Mouse (Mus musculus) ES-E14 (cell line): ENCODE measurements at regions not wholly inside any gene's neighbourhood (a gene's known extent, or its start where the extent isn't known, plus 50 kb on each side); places are given as distances from the start of the nearest gene placed in this dataset.

Experiments
- ZC3H11A ChIP-seq: IDR thresholded peaks from 2 replicates; pipeline ENCODE4 v1.6.1; 2012; ENCODE audit warnings: low read depth, mild to moderate bottlenecking, inconsistent platforms, low read length, borderline replicate concordance
- ZNF384 ChIP-seq: IDR thresholded peaks from 2 replicates; pipeline ENCODE4 v1.6.1; 2012; ENCODE audit warnings: low read depth, low read length, inconsistent platforms

GRCm38 (mm10) chr3:83429376-83429775, 301.6 kb downstream of the Dchs2 start:
- TF ChIP-seq ZNF384 (no peak), ZC3H11A (no peak)
